Mouse (Mus musculus): Measurements from ENCODE around the gene Dspp.

Dspp gene

DNA sequence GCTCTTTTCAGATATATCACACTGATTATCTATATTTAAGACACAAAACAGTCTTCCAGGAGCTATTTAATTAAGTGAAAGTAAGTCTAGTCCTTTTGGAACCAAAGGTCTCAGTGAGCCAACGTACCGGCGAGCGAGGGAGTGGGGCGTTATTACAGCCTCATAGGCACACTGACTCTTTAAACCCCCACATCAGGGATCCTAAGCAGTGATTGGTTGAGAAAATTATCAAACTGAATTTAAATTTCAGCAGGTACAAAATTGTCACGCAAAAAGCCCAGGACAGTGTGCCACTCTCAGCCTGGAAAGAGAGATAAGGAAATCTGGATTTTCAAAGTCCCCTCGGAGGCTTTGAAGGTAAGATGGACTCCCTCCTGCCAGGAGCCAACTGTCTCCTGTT lies at the start of gene Dspp:
Gene Dspp (plus strand): TSS at position 301 of the 400 bp plus-strand sequence.
- DNase-seq: no peak

DNA sequence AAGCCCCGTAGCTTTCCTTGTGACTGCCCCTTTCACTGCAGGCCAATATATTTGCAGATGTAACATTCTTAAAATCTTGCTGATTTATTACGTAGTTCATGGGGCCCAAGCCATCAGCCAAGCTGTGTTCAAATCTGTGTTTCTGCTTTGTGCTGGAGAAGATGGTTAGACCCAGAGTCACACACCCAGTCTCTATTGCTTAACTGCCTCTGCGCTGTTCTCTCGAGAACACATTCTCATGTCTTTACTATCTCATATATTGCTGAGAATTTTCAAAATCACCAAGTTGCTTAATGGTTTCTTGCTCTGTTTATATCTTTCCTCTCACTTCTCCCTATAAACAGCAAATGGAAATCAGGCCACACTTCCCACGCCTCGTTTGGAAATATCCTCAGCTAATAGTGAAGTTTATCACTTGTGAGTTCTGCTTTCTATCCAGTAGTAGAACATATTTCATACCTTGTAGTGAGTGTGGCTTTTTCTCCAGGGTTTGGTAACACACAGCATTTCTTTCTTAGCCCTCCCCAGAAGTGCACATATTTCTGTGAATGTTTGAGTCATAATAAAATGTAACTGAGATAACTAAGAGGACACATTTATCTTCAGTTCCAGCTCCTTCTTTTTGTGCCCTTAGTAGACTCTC lies 46.4 kb upstream of the Dspp start:
- no peak for DNase-seq

DNA sequence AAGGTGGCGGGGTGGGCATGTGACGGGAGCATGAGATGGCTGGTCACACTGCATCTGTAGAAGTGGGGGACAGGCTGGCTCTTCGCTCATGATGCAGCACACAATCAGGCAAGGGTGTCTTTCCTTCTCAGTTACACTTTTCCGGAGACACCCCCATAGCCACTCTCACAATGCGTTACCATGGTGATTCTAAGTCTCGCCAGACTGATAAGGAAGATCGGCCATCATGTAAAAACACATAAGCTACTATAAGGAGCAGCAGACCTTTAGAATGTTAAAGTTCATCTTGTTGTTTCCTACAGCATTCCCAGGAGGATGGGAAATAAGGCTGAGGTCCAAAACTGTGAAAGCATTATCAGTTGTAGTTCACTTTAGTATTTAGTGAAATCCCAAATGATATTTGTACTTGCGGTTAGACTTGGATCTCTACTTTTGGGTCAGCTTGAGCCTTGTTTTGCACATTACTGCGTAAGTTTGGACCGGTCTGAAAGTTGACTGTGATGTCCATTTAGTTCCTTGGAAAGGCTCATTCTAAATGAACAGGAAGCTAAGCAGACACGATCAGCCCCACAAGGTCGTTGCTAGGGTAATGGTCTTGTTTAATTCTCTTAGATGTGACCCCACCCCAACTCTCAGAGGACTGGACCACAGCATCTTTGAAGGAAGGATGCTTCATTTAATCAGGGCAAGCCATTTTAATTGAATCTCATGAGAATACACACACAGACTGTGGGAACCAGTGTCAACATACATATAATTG lies 43.8 kb upstream of the Dspp start:
- no peak for DNase-seq

DNA sequence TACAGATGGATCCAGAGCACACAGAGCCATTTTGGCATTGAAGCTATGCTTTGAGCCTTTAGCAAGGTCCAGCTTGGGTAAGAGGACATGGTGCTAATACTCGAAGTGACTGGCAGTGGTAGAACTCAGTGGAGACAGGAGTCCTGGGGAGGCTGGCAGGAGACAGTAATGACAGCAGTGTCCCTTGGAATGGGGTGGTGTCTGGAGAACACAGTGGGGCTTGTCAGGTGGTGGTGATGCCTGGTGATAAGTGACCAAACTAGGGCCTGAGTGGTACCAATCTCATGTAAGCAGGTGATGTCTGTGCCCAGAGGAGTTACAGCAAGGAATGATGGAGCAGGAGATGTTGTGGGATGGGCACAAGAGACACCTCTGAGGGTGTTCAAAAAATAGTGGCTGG lies 43.2 kb upstream of the Dspp start:
- no peak for DNase-seq

DNA sequence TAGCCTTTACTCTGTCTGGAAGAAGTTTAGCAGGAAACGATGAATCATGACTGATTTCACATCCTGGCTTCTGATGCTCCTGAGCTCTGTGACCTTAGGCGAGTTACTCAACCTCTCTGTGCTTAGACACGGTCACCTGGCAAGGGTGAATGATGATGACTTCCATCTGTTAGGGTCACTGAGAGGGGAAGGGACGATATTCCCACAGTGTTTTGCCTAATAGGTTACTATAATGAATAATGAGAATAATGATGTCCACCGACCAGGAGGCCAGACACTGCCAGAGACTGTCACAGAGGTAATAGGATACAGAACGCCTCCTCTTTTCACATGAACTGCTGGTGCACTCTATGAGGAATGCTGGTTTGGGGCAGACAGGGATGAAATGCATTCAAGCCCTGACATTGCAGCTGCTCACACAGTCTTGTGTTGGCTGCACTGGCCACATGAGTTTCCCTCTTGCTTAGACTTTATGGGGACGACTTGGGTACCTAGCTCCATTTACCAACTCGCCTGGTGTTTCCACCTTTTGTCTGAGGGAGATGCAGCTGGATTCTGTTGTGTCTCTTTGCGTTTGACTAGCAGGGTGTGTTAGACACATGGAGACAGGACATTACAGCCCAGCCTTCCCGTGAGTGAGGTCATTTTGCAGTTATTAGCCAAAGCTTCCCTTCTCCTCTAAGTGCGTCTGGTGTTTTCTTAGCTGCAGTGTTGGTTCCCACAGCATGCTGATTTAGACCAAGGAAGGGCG lies 42.1 kb upstream of the Dspp start:
- no peak for DNase-seq

DNA sequence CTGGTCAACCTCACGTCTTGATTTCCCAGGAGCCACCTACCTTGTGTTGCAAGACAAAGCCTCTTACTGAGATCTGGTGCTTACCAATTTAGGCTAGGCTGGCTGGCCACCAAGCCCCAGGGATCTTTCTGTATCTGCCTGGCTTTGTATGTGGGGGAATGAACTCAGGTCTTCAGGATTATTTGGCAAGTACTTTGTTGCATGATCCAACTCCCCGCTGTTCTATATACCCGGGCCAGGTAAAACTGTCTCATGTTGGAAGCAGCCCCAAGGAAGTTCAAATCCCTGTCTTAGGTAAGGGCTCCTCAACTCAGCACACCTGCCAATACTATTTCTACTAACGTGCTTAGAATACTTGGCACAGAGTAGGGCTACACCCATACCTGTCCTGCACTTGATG lies 39.6 kb upstream of the Dspp start:
- DNase-seq: no peak

DNA sequence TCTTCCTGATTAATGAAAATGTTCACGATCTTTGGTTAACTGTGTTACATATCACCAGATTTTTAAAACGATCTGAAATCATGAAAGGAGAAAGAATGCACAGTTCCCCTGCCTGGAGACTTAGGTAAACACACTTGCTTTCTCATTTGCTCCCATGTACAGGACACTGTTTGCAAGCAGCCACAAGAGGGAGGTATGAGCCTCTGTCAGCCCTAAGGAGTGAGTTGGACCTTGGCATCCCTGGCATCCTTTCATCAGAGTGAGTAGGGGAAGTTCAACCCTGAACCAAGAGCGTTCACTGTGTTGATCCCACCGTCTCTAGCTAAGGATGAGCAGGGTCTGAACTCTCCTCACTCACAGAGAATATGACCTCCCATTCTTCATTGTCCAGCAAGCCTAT lies 39.0 kb upstream of the Dspp start:
- DNase-seq: no peak

DNA sequence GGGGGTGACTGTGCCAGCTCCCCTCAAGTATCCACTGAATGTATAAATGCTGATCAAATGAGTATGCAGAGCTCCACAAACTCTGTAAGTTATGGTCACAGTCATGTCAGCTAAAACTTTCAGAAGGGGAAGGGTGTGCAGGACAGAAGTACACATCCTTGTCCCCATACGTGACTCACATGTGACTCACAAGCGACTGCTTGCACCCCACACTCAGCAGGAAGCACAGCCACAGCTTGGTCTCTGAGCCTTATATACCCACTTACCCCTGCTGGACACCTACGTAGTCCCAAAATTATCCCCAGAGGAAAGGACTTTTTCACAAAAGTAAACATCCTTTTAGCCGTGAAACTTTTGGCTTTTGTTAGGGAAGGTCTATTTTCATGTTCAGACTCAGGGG lies 36.8 kb upstream of the Dspp start:
- DNase-seq: no peak

DNA sequence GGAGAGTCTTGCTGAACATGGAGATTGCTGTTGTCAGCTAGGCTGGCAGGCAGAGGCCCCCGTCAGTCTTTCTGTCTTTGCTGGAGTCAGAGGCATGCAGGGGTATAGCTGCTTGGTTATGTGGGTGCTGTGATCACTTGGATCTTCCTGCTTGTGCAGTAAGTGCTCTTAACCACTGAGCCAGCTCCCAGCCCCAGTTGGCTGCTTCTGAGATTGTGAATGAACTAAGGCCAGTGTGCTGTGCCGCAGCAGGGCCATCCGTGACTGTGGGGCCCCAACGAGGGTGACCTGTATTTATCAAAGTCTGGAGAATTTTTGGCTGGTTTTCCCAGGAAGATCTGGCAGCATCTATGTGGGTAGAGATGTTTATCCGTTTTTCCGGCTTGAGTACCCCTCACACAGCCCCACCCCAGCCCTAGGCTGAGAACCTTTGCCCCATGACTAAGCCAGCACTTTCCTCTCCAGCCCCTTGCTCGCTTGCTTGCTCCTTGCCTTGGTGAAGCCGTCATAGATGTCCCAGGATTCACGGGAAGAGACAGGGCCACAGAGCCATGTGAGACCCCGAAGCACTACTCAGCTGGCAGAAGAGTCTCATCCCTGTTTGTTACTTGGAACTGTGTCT lies 32.5 kb upstream of the Dspp start:
- no peak for DNase-seq

DNA sequence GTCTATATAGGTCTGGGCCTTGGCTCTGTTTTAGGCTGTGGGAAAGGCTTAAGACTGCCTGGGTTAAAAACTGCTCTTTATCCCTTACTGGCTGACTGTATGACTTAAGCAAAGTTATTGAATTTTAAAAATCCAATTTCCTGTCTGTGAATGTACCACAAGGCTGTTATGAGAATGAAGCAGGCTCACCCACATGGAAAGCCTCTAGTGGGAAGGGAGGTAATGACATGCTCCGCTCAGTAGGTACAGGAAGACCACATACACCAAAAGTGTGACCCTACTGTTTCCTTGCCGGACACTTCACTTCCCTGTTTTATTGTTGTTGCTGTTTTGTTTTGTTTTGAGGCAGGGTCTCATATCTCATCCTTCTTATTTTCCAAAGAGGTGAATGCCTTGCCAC lies 29.4 kb upstream of the Dspp start:
- DNase-seq: no peak

DNA sequence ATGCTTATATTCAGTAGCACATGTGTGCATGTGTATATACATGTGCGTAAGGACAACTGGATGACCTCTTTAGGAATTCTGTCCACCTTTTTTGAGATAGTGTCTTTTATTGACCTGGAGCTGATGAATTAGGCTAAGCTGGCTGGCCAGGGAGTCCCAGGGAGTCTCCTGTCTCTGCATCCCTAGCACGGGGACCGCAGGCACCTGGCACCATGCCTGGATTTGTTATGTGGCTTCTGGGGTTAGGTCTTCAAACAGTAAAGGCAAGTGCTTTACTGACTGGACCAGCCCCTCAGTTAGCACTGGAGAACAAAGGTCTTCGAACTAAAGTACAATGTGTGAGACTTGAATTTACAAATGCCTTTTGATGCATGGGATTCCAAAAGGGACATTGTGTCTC lies 26.5 kb upstream of the Dspp start:
- DNase-seq: no peak

DNA sequence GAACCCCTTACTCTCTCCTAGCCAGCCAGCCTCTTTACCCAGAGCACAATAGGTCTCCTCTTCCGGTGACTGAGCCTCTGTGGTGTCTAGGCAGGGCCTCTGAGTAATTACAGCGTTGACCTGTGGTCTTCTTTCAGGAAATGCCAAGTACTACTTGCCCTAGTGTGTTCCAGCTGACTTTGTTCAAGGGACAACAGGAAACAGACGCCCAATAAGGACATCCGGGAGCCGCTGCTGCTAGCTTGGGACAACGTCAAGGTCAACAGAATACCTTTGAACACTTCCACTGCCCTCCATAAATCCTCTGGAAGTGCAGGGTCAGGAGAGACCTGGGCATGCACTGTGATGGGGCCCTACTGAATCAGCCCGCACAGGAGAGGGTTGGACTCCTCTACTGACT lies 21.2 kb upstream of the Dspp start:
- no peak for DNase-seq

DNA sequence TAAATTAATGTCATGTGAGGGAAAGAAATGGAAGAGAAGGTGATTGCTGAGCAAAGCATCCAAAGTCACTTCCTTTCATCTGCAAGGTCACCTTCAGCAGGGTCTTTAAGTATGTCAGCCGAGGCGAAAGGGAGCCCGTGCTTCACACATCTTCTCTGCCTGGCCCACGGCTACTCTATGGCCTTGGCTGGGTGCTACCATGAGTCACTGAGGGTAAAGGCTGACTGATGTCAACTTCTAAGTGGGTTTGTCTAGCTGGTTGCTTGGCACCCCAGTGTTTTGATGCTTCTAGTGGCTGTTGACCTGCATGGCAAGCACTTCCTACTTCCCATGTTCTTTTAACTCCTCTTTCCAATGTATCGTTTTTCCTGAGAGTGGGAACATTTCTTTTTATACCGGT lies 20.3 kb upstream of the Dspp start:
- DNase-seq: no peak

DNA sequence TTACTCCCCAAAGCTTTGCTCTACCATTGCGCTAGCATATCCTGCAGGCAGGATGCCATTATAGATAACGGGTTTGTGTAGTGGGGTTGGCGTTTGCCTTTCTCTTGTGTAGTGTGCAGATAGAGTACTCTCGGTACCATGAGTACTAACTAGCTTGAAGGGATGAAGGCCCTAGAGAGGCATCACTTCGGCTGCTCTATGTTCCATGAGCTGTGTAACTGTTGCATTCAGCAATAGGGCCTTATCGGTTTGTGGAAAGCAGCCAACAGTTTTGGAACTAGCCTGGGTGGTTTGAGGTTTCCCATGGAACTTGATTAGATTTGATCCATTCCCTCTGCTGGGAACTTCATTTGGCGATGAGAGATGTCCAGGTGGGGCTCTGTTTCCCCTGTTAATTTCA lies 12.8 kb upstream of the Dspp start:
- no peak for DNase-seq

DNA sequence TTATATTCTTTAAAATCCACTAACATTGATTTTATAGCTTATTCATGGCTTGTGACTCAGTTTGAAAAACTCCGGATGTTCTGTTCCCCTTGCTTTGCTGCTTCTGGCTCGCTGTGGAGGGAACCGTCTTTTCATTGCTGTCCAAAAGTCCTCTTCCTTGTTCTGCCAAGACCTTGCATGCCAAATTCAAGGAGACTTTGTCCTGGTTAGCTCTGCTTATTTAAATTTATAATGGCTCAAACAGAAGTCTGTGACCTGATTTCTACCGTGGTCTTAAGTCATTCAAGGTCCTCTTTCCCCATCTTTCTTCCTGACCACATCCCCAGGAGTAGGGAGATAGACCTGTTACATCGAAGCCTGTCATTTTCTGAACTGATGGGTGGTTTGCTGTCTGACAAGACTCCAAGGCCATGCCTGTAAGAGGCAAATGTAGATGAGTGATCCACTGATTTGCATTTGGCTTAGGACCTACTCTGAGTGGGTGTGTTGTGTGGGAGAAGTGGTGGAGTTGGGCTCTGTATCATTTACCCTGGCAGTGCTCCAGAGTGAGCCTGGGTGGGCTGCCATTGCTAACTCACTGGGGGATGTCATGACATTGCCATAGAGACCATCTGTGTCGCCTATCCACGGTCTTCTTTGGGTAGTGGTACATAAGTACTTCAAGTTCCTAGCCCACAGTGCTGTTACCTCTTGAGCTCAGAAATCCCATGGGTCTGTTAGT lies 12.0 kb upstream of the Dspp start:
- no peak for DNase-seq

DNA sequence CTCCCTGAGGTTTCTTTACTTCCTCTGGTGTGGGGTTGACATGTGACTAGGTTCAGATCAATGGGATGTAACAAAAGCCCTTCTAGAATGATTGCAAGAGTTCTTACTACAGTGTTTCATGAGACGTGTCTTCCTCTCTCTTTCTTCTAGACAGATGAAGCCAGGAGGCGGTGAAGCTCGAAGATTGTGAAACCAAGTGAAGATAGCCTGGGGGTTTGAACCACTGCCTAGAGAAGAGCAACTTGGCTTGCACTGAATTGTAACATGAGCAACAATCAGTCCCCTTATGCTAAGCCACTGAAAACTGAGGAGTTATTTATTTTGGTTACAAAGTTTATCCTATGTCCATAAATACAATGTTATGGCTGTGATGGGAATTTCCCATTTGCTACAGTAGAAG lies 9.9 kb upstream of the Dspp start:
- DNase-seq: no peak

DNA sequence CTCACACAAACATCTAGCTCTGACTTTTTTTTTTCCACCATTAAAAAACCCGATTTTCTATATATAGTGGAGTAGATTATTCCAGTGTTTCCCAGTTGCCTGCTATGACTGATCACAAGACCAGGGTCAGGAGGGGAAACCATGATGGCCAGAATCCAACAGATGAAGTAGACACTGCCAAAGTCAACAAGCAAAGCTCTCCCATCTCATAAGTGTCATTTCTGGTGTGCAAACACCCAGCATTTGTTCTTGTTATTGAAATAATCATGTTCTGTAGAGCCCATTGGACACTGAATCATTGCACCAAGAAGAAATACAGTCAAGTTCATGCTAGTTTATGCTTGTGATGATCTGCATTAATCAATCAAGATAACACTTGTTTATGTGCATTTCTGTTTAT lies 9.1 kb upstream of the Dspp start:
- no peak for DNase-seq

DNA sequence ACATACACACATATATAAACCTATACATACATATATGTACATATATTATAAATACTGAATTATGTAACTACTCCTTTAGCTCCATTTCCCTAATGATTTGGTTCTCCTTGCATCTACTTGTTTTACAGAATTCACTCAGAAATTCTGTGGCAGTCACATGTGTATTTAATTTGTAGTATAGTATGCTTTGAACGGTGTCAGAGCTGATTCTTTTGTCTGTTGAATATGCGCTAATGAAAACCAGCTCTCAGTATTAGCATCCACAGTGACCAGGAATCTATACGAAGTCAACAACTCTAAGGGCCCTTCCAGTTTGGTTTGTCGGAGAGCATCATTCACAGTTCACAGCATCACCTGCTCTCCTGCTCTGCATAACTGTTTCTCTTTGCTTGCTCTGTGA lies 7.0 kb upstream of the Dspp start:
- no peak for DNase-seq

DNA sequence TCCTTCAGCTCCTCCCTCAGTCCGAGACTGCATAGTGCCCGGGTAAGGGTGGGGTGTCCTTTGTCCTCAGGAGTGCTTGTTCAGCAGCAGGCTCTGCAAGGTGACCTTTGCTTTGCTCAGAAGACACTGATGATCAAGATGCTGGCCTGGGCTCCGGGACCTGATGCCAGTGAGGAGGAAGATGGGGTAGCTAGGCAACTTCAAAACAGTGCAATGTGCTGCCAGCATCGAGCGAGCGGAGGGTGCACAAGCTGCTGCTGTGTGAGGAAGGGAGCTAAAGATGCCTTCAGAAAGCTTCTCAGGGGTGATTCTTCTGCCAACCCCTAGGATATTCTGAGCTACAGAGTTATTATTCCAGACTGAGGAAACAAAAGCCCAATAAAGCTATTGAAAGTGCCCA lies 2.6 kb downstream of the Dspp start:
- no peak for DNase-seq

DNA sequence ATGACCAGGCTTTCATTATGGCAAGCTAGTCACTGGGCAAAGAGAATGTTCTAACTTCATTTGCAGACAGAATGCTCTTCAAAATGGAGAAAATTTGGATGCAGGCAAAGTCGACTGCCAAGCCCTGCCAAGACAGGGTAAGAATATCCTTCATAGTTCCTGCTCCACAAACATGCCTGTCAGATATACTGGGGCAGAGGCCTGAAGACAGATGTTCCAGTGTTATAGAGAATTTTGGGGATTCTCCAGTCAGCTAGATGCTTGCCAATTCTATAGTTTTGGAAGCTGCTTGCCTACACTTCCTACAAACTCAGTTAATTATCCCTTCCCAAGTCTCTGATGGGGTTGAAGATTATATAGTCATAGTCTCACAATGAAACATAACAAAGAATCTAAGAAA lies 13.2 kb downstream of the Dspp start:
- no peak for DNase-seq

DNA sequence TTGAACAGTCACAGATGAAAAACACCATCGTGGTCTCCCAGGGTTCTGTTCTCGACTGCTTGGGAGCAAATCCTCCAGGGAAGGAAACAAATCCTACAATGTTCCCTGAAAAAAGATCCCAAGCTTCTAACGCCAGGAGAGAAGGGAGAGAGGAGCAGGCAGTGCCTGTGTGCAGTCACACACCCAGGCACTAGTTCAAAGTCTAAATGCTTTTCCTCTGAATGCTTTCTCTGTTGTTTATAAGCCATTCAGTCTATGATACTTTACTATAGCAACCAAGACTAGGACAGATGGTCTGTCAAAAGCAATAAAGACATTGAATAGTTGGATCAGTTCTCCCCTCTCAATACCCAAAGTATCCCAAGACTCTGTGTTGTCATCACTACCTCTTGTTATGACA lies 16.8 kb downstream of the Dspp start:
- DNase-seq: no peak

DNA sequence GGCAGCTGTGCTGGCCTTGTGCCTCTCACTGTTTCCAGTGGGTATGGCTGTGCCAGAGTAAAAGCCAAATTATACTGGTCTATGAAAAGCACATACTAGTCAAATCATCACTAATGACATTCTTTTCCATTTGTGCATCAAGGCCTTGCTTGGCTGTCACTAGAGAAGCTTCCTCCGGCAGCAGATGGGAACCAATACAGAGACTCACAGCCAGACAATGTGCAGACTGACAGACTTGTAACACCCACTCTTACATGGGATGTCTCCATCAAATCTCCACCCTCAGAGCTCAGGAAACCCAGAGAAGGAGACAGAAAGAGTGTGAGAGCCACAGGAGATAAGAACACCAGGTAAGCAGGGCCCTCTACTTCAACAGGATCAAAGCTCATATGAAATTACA lies 24.6 kb downstream of the Dspp start:
- no peak for DNase-seq
